Mouse (Mus musculus) embryonic facial prominence, embryonic 12.5 days (tissue): ENCODE results near the gene Bckdk. TPM values are rescaled to one million over a fixed set of nuclear protein-coding genes. Genes with fewer than 3 reads are reported as not detected.

ENCODE experiments used
- ATAC-seq: fragments of 200-750 bp; cut with Nextera tagmentation; 2 replicates; pipeline ENCODE4 v1.8.0; 2017; ENCODE audit not compliant: insufficient number of reproducible peaks, insufficient read depth, low FRiP score, low TSS enrichment
- H3K27ac ChIP-seq: fragments of 300-500 bp; sonication (generic); 2 replicates; pipeline ENCODE4 v1.5.1; 2016; ENCODE audit warnings: mild to moderate bottlenecking
- H3K27me3 ChIP-seq: fragments of 300-500 bp; sonication (generic); 2 replicates; pipeline ENCODE4 v1.6.1; 2016; ENCODE audit warnings: mild to moderate bottlenecking, moderate library complexity
- H3K36me3 ChIP-seq: fragments of 300-500 bp; sonication (generic); 2 replicates; pipeline ENCODE4 v1.6.1; 2016; ENCODE audit warnings: mild to moderate bottlenecking
- H3K4me1 ChIP-seq: fragments of 300-500 bp; sonication (generic); 2 replicates; pipeline ENCODE4 v1.6.1; 2016
- H3K4me2 ChIP-seq: fragments of 300-500 bp; sonication (generic); replicated peaks from 2 replicates; pipeline ENCODE4 v1.6.1; 2016; ENCODE audit warnings: mild to moderate bottlenecking, moderate library complexity
- H3K4me3 ChIP-seq: fragments of 300-500 bp; sonication (generic); 2 replicates; pipeline ENCODE4 v1.5.1; 2016; ENCODE audit warnings: mild to moderate bottlenecking
- H3K9ac ChIP-seq: fragments of 300-500 bp; sonication (generic); 2 replicates; pipeline ENCODE4 v1.6.1; 2016; ENCODE audit warnings: mild to moderate bottlenecking, moderate library complexity
- H3K9me3 ChIP-seq: fragments of 300-500 bp; sonication (generic); 2 replicates; pipeline ENCODE4 v1.6.1; 2016; ENCODE audit warnings: mild to moderate bottlenecking, moderate library complexity
- WGBS: fragments of 180-500 bp; shearing (Covaris S2); methylation state at CpG from one replicate; pipeline ENCODE4 v1.1.7; 2016; 5-methylcytosine and 5-hydroxymethylcytosine counted together
- polyA plus RNA-seq: library from polyadenylated mRNA; unstranded; fragments of >200 nt; fragmentation: Nextera tagmentation; extraction: Ambion mirVana; gene quantifications from 2 replicates; pipeline ENCODE4 v1.2.1, GENCODE M21; 2016

Bckdk gene
- polyA plus RNA-seq, 1 experiment from 2014 or later: 86.9 TPM

GRCm38 (mm10) chr7:127897542-127897941 lies 6.3 kb upstream of the Bckdk start:
- Histone ChIP-seq H3K9me3 (no peaks in the 10 kb centered on the region), H3K4me3 (no peak overlapping the region), H3K36me3 (peaks cover 10% of the 10 kb centered on the region)

GRCm38 (mm10) chr7:127898179-127898956 lies 5.5 kb upstream of the Bckdk start:
- no peaks in the 10 kb centered on the region for H3K9me3 ChIP-seq
- H3K4me3 ChIP-seq: no peak overlapping the region
- H3K36me3 ChIP-seq: 0 out of 2 replicates have a peak, but pooled peaks cover 1% of the 10 kb centered on the region
- 35% methylated on average over 10 of the region's 10 CpGs for WGBS
- H3K27me3 ChIP-seq: no peaks in the 10 kb centered on the region
- no peak overlapping the region for H3K27ac ChIP-seq
- H3K4me2 ChIP-seq: no peak overlapping the region
- H3K4me1 ChIP-seq: peaks cover 10% of the 10 kb centered on the region; the same call in 1 of the 2 replicates
- H3K9ac ChIP-seq: no peak overlapping the region
- no peak for ATAC-seq

More at GRCm38 (mm10) chr7:127897542-127897941, 6.3 kb upstream of the Bckdk start:
- no peak overlapping the region for H3K27ac ChIP-seq
- no peak overlapping the region for H3K9ac ChIP-seq
- no peak overlapping the region for H3K4me2 ChIP-seq
- H3K4me1 ChIP-seq: peaks cover 10% of the 10 kb centered on the region; the same call in 1 of the 2 replicates
- 89% methylated on average over 7 of the region's 7 CpGs for WGBS
- no peak for ATAC-seq
- H3K27me3 ChIP-seq: no peaks in the 10 kb centered on the region

DNA sequence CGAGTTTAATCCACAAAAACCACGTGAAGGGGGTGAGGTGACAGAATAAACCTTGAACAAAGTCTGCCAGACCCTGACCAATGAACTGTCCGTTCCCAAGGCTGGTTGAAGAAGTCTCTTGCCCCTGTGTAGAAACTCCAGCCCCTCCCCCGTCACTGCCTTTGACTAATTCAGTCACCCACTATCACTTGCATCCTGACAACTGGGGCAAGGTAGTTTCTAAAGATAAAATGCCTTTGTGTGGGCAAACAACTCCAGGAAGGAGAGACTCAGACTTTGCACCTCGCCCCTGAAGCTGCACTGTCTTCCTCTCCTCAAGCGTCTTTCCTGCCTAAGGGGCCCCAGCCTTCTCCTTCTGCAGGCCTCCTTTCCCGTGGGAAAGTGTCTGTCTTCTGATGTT lies 3.9 kb upstream of the Bckdk start:
- H3K36me3 ChIP-seq: no peaks in the 10 kb centered on the region
- no peaks in the 10 kb centered on the region for H3K9me3 ChIP-seq
- WGBS: 51% methylated on average over 7 of the region's 7 CpGs
- no peak for ATAC-seq
- H3K4me3 ChIP-seq: no peak overlapping the region
- no peak overlapping the region for H3K27ac ChIP-seq
- H3K27me3 ChIP-seq: no peaks in the 10 kb centered on the region
- no peak overlapping the region for H3K4me2 ChIP-seq
- H3K9ac ChIP-seq: no peak overlapping the region
- peaks cover 9% of the 10 kb centered on the region for H3K4me1 ChIP-seq

- no peak overlapping the region for H3K4me2 ChIP-seq
- no peak for ATAC-seq
- H3K9ac ChIP-seq: no peak overlapping the region
- no peaks in the 10 kb centered on the region for H3K27me3 ChIP-seq
- H3K36me3 ChIP-seq: peaks cover 12% of the 10 kb centered on the region
- peaks cover 15% of the 10 kb centered on the region for H3K4me1 ChIP-seq
- H3K4me3 ChIP-seq: no peak overlapping the region
- WGBS: 80% methylated on average over 2 of the region's 2 CpGs
- no peaks in the 10 kb centered on the region for H3K9me3 ChIP-seq
- H3K27ac ChIP-seq: no peak overlapping the region
These were observed 2.1 kb upstream of the Bckdk start for GRCm38 (mm10) chr7:127901772-127902171.

DNA sequence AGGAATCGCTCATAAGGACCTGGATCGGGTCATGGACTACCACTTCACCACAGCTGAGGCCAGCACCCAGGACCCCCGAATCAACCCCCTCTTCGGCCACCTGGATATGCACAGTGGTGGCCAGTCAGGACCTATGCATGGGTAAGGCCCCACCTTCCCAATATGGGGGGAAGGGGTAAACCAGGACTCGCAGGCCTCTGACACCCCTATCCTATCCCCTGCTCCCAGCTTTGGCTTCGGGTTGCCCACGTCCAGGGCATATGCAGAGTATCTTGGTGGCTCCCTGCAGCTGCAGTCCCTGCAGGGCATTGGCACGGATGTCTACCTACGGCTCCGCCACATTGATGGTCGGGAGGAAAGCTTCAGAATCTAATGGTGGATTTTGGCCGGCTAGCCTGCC lies 4.1 kb downstream of the Bckdk start:
- Histone ChIP-seq H3K9ac (no peak overlapping the region), H3K4me1 (peaks cover 18% of the 10 kb centered on the region), H3K27me3 (no peaks in the 10 kb centered on the region), H3K27ac (no peak overlapping the region), H3K4me3 (no peak overlapping the region), H3K9me3 (no peaks in the 10 kb centered on the region), H3K36me3 (peaks cover 45% of the 10 kb centered on the region), H3K4me2 (no peak overlapping the region)
- 96% methylated on average over 12 of the region's 12 CpGs for WGBS
- ATAC-seq: no peak

DNA sequence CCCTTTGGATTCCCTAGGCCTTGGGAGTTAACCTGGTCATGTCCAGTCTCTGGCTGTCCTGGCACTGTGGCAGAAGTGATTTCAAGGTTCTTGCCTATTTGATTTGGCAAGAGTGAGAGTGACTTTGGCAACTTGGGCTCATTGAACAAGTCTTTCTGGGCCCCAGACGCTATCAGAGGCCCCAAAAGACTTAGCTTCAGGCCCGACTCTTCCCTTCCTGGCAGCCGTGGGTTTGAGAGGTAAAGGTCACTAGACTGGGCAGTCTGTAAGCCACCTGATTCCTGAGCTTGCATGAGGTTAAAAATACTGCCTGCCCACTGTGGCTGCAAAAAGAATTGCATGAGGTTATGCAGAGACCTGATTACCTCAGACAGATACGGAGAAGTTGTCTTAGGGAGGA lies 4.8 kb downstream of the Bckdk start:
- no peak for ATAC-seq
- H3K4me3 ChIP-seq: no peak overlapping the region
- H3K9ac ChIP-seq: no peak overlapping the region
- no peaks in the 10 kb centered on the region for H3K27me3 ChIP-seq
- no peak overlapping the region for H3K27ac ChIP-seq
- H3K4me2 ChIP-seq: no peak overlapping the region
- H3K36me3 ChIP-seq: peaks cover 45% of the 10 kb centered on the region
- H3K9me3 ChIP-seq: no peaks in the 10 kb centered on the region
- H3K4me1 ChIP-seq: peaks cover 22% of the 10 kb centered on the region
- WGBS: 84% methylated on average over 4 of the region's 4 CpGs

- WGBS: 2% methylated on average over 40 of the region's 40 CpGs
- peak; percentile 93 for ATAC-seq
These were observed 8.4 kb downstream of the Bckdk start, which contains the start of gene Kat8 for GRCm38 (mm10) chr7:127912190-127912871. Gene Kat8, plus strand, starts transcription at chr7:127912516.

GRCm38 (mm10) chr7:127912938-127913337 lies 9.1 kb downstream of the Bckdk start:
- peak overlapping the region; percentile 77 for H3K9ac ChIP-seq
- 28% methylated on average over 4 of the region's 4 CpGs for WGBS
- H3K9me3 ChIP-seq: no peaks in the 10 kb centered on the region
- no peaks in the 10 kb centered on the region for H3K27me3 ChIP-seq
- H3K4me3 ChIP-seq: peak overlapping the region; percentile 75
- H3K4me1 ChIP-seq: peaks cover 7% of the 10 kb centered on the region; the same call in 1 of the 2 replicates
- H3K27ac ChIP-seq: no peak overlapping the region
- peaks cover 45% of the 10 kb centered on the region for H3K36me3 ChIP-seq
- peak overlapping the region; percentile 66 for H3K4me2 ChIP-seq
- ATAC-seq: no peak

More at GRCm38 (mm10) chr7:127912190-127912871, 8.4 kb downstream of the Bckdk start, which contains the start of gene Kat8:
- Histone ChIP-seq H3K4me3 (peak within 1 kb of the TSS; percentile 75), H3K9ac (peak within 1 kb of the TSS; percentile 77), H3K4me1 (peaks cover 7% of the 10 kb centered on the region; the same call in 1 of the 2 replicates), H3K36me3 (peaks cover 47% of the 10 kb centered on the region), H3K27ac (peak within 1 kb of the TSS; percentile 81), H3K9me3 (no peaks in the 10 kb centered on the region), H3K4me2 (peak within 1 kb of the TSS; percentile 66), H3K27me3 (no peaks in the 10 kb centered on the region)

DNA sequence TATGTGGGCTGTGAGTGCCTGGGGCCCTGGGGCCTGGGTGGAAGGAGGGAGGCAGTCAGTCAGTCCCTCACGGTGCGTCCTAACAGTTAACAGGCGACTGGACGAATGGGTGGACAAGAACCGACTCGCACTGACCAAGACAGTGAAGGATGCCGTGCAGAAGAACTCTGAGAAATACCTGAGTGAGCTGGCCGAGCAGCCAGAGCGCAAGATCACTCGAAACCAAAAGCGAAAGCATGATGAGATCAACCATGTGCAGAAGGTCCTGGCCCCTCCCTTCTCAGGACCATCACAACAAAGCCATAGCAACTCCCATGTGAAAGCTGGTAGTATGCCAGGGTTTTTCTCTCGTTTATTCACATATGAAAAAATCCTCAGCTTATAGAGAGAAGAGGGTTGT lies 11.4 kb downstream of the Bckdk start:
- H3K4me2 ChIP-seq: no peak overlapping the region
- no peaks in the 10 kb centered on the region for H3K27me3 ChIP-seq
- peaks cover 28% of the 10 kb centered on the region for H3K36me3 ChIP-seq
- 90% methylated on average over 12 of the region's 12 CpGs for WGBS
- H3K9me3 ChIP-seq: no peaks in the 10 kb centered on the region
- H3K9ac ChIP-seq: no peak overlapping the region
- no peak for ATAC-seq
- H3K27ac ChIP-seq: no peak overlapping the region
- no peak overlapping the region for H3K4me3 ChIP-seq
- H3K4me1 ChIP-seq: peaks cover 7% of the 10 kb centered on the region; the same call in 1 of the 2 replicates

GRCm38 (mm10) chr7:127918203-127918602 lies 14.3 kb downstream of the Bckdk start:
- H3K36me3 ChIP-seq: peaks cover 43% of the 10 kb centered on the region
- no peak for ATAC-seq

GRCm38 (mm10) chr7:127919290-127919689 lies 15.4 kb downstream of the Bckdk start:
- Histone ChIP-seq H3K9ac (no peak overlapping the region), H3K36me3 (peaks cover 53% of the 10 kb centered on the region), H3K4me1 (no peaks in the 10 kb centered on the region), H3K27ac (no peak overlapping the region), H3K9me3 (no peaks in the 10 kb centered on the region), H3K4me3 (no peak overlapping the region), H3K4me2 (no peak overlapping the region), H3K27me3 (no peaks in the 10 kb centered on the region)
- 82% methylated on average over 7 of the region's 7 CpGs for WGBS
- ATAC-seq: no peak

More at GRCm38 (mm10) chr7:127918203-127918602, 14.3 kb downstream of the Bckdk start:
- Histone ChIP-seq H3K4me3 (no peak overlapping the region), H3K9ac (no peak overlapping the region), H3K27me3 (no peaks in the 10 kb centered on the region), H3K4me2 (no peak overlapping the region), H3K27ac (no peak overlapping the region), H3K4me1 (peaks cover 1% of the 10 kb centered on the region; the same call in 1 of the 2 replicates), H3K9me3 (no peaks in the 10 kb centered on the region)
- 56% methylated on average over 3 of the region's 3 CpGs for WGBS

DNA sequence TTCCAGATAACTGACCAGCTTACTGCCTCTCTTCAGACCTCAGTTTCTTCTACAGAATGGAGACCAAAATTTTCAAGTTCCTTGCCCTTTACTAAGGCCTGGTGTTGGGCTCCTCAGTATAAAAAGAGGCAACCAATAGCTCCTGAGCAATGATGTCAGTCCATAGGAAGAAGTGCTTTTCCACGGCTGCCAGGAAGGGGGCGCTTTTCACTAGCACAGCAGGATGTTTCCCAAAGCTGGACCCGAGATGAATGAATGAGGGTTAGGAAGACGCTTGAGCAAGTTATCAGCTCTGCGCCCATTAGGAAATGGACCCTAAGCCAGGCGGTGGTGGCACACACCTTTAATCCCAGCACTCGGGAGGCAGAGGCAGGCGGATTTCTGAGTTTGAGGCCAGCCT lies 17.6 kb downstream of the Bckdk start:
- no peak overlapping the region for H3K4me2 ChIP-seq
- peaks cover 60% of the 10 kb centered on the region for H3K36me3 ChIP-seq
- WGBS: 66% methylated on average over 8 of the region's 8 CpGs
- ATAC-seq: no peak
- H3K9me3 ChIP-seq: no peaks in the 10 kb centered on the region
- H3K27me3 ChIP-seq: no peaks in the 10 kb centered on the region
- no peak overlapping the region for H3K9ac ChIP-seq
- no peak overlapping the region for H3K27ac ChIP-seq
- H3K4me3 ChIP-seq: no peak overlapping the region
- H3K4me1 ChIP-seq: no peaks in the 10 kb centered on the region
